Mouse (Mus musculus) mouse embryonic stem cell (cell line): ENCODE results near the gene Zfp988.
"Not testable (repeated sequence)": the region's sequence is repeated elsewhere in the genome, so short reads cannot be mapped to it uniquely, and the experiment has no call there.

ENCODE experiments used
- in situ Hi-C, 2 experiments: fragments of 300-500 bp; cut with MboI; formaldehyde crosslinking; loops; 1 replicate in 1 of 2; 3 replicates in 1 of 2; pipeline ENCODE4 v1.14.3; 2019 to 2020; ENCODE audit warnings: low sequenced_read_pairs in 2 of 2, low pct_unique_long_range_greater_than_20kb in 1 of 2, mixed read lengths in 1 of 2; ENCODE audit not compliant: unreplicated experiment in 1 of 2

The Zfp988 gene

DNA sequence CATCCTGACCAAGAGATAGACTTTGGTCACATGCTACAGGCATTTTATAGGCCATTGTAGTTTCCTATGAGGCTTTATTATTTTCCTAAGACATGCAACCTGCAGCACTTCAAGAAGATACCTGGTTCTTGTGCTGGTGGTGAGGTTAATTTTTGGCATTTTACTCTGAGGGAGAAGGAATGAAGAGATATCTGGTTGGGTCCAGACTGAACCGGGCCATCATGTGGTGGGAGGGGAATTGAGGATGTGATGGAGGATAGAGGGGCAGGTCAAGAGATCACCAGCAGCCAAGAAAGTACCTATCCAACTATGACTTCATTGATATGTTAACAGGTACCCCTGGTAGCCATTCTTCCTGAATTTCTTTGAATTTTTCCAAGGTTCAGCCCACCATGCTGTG lies 56.4 kb downstream of the Zfp988 start:
- in situ Hi-C loops = not testable (repeated sequence)

DNA sequence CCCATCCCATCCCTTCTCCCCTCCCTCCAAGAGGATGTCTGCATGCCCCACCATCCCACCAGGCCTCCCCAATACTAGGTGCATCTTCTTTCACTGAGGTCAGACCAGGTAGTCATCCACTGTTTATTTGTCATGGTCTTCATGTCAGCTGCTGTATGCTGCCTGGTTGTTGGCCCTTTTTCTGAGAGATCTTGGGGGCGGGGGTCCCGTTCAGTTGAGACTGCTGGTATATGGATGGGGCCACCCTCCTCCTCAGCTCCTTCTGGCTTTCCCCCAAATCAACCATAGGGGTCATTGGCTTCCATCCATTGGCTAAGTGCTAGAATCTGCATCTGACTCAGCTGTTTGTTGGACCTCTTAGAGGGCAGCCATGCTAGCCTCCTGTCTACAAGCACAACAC lies 64.1 kb downstream of the Zfp988 start:
- in situ Hi-C loops = not testable (repeated sequence)

DNA sequence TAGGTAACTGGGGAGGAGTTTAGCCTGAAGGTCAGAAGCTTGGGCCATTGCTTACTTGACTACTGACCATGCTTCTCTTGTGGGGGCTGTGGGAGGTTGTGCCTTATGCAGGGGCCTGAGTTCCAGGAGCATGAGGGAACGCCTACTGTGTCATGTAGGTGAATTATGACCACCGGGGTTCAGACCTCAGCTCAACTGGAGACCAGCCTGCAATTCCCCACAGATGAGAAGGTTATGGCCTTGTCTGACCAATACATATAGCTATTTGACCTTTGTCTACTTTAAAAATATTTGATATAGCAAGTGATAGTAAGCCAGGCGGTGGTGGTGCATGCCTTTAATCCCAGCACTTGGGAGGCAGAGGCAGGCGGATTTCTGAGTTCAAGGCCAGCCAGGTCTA lies 77.7 kb downstream of the Zfp988 start:
- in situ Hi-C loops = loop anchor here in 1 of 2 experiments (25.0 kb wide), 1 partner anchor 229 kb away; no protein-coding TSS in a partner anchor
